Mouse (Mus musculus): ENCODE measurements at regions not wholly inside any gene's neighbourhood (a gene's known extent, or its start where the extent isn't known, plus 50 kb on each side); places are given as distances from the start of the nearest gene placed in this dataset.

GRCm38 (mm10) chr5:41941216-41941615 lies 97.1 kb upstream of the Bod1l start:
- no peak for DNase-seq (ENCODE audit: extremely low read depth)
- Histone ChIP-seq H3K79me2 (replicated peaks; ENCODE audit: control insufficient read depth, extremely low read depth, insufficient read depth, poor library complexity, severe bottlenecking) (no peaks in the 10 kb centered on the region), H3K9ac (ENCODE audit: insufficient read depth, low read depth) (no peak overlapping the region), H3K4me1 (ENCODE audit: control insufficient read depth in 1 of 2, insufficient read depth in 2 of 2) (no peaks in the 10 kb centered on the region), H3K36me3 (replicated peaks in 1 of 2; ENCODE audit: control insufficient read depth in 1 of 2, insufficient read depth in 1 of 2, low read length in 1 of 2) (no peaks in the 10 kb centered on the region), H3K27me3 (replicated peaks) (no peaks in the 10 kb centered on the region), H3K27ac (ENCODE audit: insufficient read depth, low read depth) (no peak overlapping the region), H3K4me2 (ENCODE audit: insufficient read depth, low read depth, poor library complexity, severe bottlenecking) (no peak overlapping the region), H3K4me3 (replicated peaks in 1 of 3; ENCODE audit: low read depth in 2 of 3, low read length in 2 of 3, poor library complexity in 1 of 3) (no peak overlapping the region), H3K9me3 (replicated peaks; ENCODE audit: low read length) (no peaks in the 10 kb centered on the region)
- TF ChIP-seq USF1 (IDR thresholded peaks at IDR 0.05; ENCODE audit: low read depth, low read length) (no peak), GABPA (IDR thresholded peaks at IDR 0.05; ENCODE audit: insufficient replicate concordance, low read depth, low read length) (no peak), SIN3A (IDR thresholded peaks at IDR 0.05; ENCODE audit: low read length) (no peak), ZC3H11A (IDR thresholded peaks at IDR 0.05; ENCODE audit: low read depth, low read length) (no peak), MAZ (IDR thresholded peaks at IDR 0.05; ENCODE audit: low read depth, low read length) (no peak), POLR2A (IDR thresholded peaks at IDR 0.05; ENCODE audit: low read depth, low read length) (no peak), USF2 (conservative IDR thresholded peaks at IDR 0.05; ENCODE audit: low read depth, low read length) (no peak), PAX5 (IDR thresholded peaks at IDR 0.05; ENCODE audit: low read length) (no peak), MAX (IDR thresholded peaks at IDR 0.05; ENCODE audit: low read length) (no peak), IRF4 (IDR thresholded peaks at IDR 0.05; ENCODE audit: low read depth, low read length) (no peak), HCFC1 (IDR thresholded peaks at IDR 0.05; ENCODE audit: low read depth, low read length) (no peak), CHD1 (IDR thresholded peaks at IDR 0.05; ENCODE audit: low read depth, low read length) (no peak), RAD21 (IDR thresholded peaks at IDR 0.05; ENCODE audit: low read depth, low read length) (no peak), CTCF (conservative IDR thresholded peaks at IDR 0.05 in 1 of 2, IDR thresholded peaks at IDR 0.05 in 1 of 2; ENCODE audit: low read depth in 2 of 2, low read length in 2 of 2) (no peak), ZKSCAN1 (IDR thresholded peaks at IDR 0.05; ENCODE audit: borderline replicate concordance, low read depth, low read length) (no peak)
- dilution Hi-C loops (cut with MboI; ENCODE audit: extremely low pct_ligation_motif_present, extremely low pct_unique_long_range_greater_than_20kb, low sequenced_read_pairs) = no loop called here
- in situ Hi-C loops (cut with MboI; ENCODE audit: low pct_ligation_motif_present, low pct_unique_long_range_greater_than_20kb, low sequenced_read_pairs) = no loop called here

DNA sequence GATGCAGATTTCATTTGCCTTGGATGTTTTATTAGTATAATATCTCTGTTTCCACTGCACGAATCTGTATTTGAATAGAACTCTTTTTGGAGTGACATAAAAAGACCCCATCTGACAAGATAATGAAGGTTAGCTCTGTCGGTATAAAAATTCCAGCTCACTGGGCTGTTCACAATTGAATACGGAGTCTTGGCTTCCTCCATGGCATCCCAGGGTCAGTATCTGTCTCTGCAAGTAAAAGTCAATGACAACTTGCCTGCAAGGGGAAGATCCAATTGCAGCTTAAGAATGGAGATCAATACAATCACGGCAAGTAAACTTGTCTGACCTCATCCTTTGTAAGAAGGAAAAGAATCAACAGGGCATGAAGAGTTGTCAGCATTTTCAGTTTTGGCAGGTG lies 95.6 kb upstream of the Bod1l start:
- in situ Hi-C loops (cut with MboI; ENCODE audit: low pct_ligation_motif_present, low pct_unique_long_range_greater_than_20kb, low sequenced_read_pairs) (no loop called here), dilution Hi-C loops (cut with MboI; ENCODE audit: extremely low pct_ligation_motif_present, extremely low pct_unique_long_range_greater_than_20kb, low sequenced_read_pairs) (no loop called here)
- TF ChIP-seq ZMIZ1 (IDR thresholded peaks at IDR 0.05; ENCODE audit: low read depth, low read length) = no peak
- no peak for TF ChIP-seq E2F4 (IDR thresholded peaks at IDR 0.05; ENCODE audit: insufficient replicate concordance, low read depth, low read length)
- TF ChIP-seq MAFK (IDR thresholded peaks at IDR 0.05; ENCODE audit: insufficient replicate concordance, low read length) = no peak
- no peak for TF ChIP-seq KAT2A (IDR thresholded peaks at IDR 0.05; ENCODE audit: insufficient replicate concordance, low read length)
- TF ChIP-seq GABPA (IDR thresholded peaks at IDR 0.05; ENCODE audit: insufficient replicate concordance, low read depth, low read length) = no peak
- TF ChIP-seq MXI1 (IDR thresholded peaks at IDR 0.05; ENCODE audit: low read depth, low read length) = no peak
- no peak for TF ChIP-seq ZC3H11A (IDR thresholded peaks at IDR 0.05; ENCODE audit: low read depth, low read length)
- TF ChIP-seq TCF12 (IDR thresholded peaks at IDR 0.05; ENCODE audit: low read depth, low read length) = no peak

More for the DNA sequence above, 95.6 kb upstream of the Bod1l start:
- Histone ChIP-seq H3K9ac (ENCODE audit: insufficient read depth, low read depth) (no peak overlapping the region), H3K27me3 (replicated peaks) (no peaks in the 10 kb centered on the region), H3K27ac (ENCODE audit: insufficient read depth, low read depth) (no peak overlapping the region), H3K4me1 (ENCODE audit: control insufficient read depth in 1 of 2, insufficient read depth in 2 of 2) (no peaks in the 10 kb centered on the region), H3K36me3 (replicated peaks in 1 of 2; ENCODE audit: control insufficient read depth in 1 of 2, insufficient read depth in 1 of 2, low read length in 1 of 2) (no peaks in the 10 kb centered on the region), H3K4me2 (ENCODE audit: insufficient read depth, low read depth, poor library complexity, severe bottlenecking) (no peak overlapping the region), H3K4me3 (replicated peaks in 1 of 3; ENCODE audit: low read depth in 2 of 3, low read length in 2 of 3, poor library complexity in 1 of 3) (no peak overlapping the region), H3K79me2 (replicated peaks; ENCODE audit: control insufficient read depth, extremely low read depth, insufficient read depth, poor library complexity, severe bottlenecking) (no peaks in the 10 kb centered on the region), H3K9me3 (replicated peaks; ENCODE audit: low read length) (no peaks in the 10 kb centered on the region)
- DNase-seq (ENCODE audit: extremely low read depth) = no peak

Data from CH12.LX (cell line).